Mouse (Mus musculus) limb, embryonic 11.5 days (tissue): ENCODE measurements around the gene Lhx3. TPM values are rescaled to one million over a fixed set of nuclear protein-coding genes. Genes with fewer than 3 reads are reported as not detected.

Experiments used
- ATAC-seq: fragments of 200-750 bp; cut with Nextera tagmentation; 2 replicates; pipeline ENCODE4 v1.8.0; 2017; ENCODE audit warnings: low read depth; ENCODE audit not compliant: insufficient number of reproducible peaks, low FRiP score, low TSS enrichment
- DNase-seq: peaks from one replicate; pipeline ENCODE4 v3.0.0-alpha.2; 2015; ENCODE audit warnings: low spot score
- H3K27ac ChIP-seq: fragments of 300-500 bp; sonication (generic); replicated peaks from 2 replicates; pipeline ENCODE4 v1.5.1; 2014; ENCODE audit warnings: low read depth, mild to moderate bottlenecking, low read length
- H3K27me3 ChIP-seq: fragments of 300-500 bp; sonication (generic); 2 replicates; pipeline ENCODE4 v1.6.1; 2014; ENCODE audit warnings: mild to moderate bottlenecking, low read length, mixed read lengths; ENCODE audit not compliant: control insufficient read depth, insufficient read depth
- H3K36me3 ChIP-seq: fragments of 300-500 bp; sonication (generic); 2 replicates; pipeline ENCODE4 v1.6.1; 2014; ENCODE audit warnings: mild to moderate bottlenecking, low read length, moderate library complexity, mixed read lengths; ENCODE audit not compliant: control insufficient read depth, insufficient read depth
- H3K4me1 ChIP-seq: fragments of 300-500 bp; sonication (generic); 2 replicates; pipeline ENCODE4 v1.6.1; 2014; ENCODE audit warnings: low read length, mixed read lengths; ENCODE audit not compliant: control insufficient read depth, insufficient read depth
- H3K4me2 ChIP-seq: fragments of 300-500 bp; sonication (generic); 2 replicates; pipeline ENCODE4 v1.6.1; 2014; ENCODE audit warnings: low read depth, mild to moderate bottlenecking, moderate library complexity; ENCODE audit not compliant: severe bottlenecking
- H3K4me3 ChIP-seq: fragments of 300-500 bp; sonication (generic); 2 replicates; pipeline ENCODE4 v1.5.1; 2014; ENCODE audit warnings: low read depth, low read length
- H3K9ac ChIP-seq: fragments of 300-500 bp; sonication (generic); 2 replicates; pipeline ENCODE4 v1.6.1; 2014; ENCODE audit warnings: mild to moderate bottlenecking, low read length
- H3K9me3 ChIP-seq: fragments of 300-500 bp; sonication (generic); 2 replicates; pipeline ENCODE4 v1.6.1; 2016; ENCODE audit warnings: low read length; ENCODE audit not compliant: control insufficient read depth
- WGBS: fragments of 180-500 bp; shearing (Covaris S2); extraction: QIAGEN DNeasy Blood & Tissue Kit; methylation state at CpG from one replicate; pipeline ENCODE4 v1.1.7; 2014; 5-methylcytosine and 5-hydroxymethylcytosine counted together
- polyA plus RNA-seq: library from polyadenylated mRNA; unstranded; fragments of >200 nt; fragmentation: Nextera tagmentation; extraction: Ambion mirVana; gene quantifications from 2 replicates; pipeline ENCODE4 v1.2.1, GENCODE M21; 2014

Lhx3 gene
- polyA plus RNA-seq, 1 experiment from 2014 or later: not detected

DNA sequence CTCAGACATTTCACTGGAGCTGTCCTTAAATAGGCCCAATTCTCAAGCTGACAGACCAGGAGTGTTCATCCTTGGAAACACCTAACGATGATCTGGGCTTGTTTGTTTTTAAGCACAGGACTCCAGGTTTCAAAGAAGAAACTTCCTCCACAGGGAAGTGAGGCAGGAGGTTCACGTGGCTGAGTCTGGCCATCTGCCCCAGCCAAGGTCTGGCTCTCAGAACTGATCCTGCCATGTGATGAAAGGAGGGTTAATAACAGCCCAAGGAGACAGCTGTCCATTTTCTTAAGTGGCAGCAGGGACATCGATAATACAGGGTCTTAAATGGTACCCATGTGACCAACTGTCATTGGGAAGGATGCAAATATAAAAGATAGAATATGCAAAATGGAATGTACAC is 1.5 kb upstream of the Lhx3 start:
- DNase-seq (no peak), ATAC-seq (no peak)
- no peak overlapping the region for H3K4me2 ChIP-seq
- peaks cover 37% of the 10 kb centered on the region for H3K27me3 ChIP-seq
- 79% methylated on average over 3 of the region's 3 CpGs for WGBS
- peaks cover 7% of the 10 kb centered on the region for H3K4me1 ChIP-seq
- peaks cover 9% of the 10 kb centered on the region; the same call in 1 of the 2 replicates for H3K36me3 ChIP-seq
- H3K9me3 ChIP-seq: no peaks in the 10 kb centered on the region
- no peak overlapping the region for H3K9ac ChIP-seq
- no peak overlapping the region for H3K27ac ChIP-seq
- no peak overlapping the region for H3K4me3 ChIP-seq

DNA sequence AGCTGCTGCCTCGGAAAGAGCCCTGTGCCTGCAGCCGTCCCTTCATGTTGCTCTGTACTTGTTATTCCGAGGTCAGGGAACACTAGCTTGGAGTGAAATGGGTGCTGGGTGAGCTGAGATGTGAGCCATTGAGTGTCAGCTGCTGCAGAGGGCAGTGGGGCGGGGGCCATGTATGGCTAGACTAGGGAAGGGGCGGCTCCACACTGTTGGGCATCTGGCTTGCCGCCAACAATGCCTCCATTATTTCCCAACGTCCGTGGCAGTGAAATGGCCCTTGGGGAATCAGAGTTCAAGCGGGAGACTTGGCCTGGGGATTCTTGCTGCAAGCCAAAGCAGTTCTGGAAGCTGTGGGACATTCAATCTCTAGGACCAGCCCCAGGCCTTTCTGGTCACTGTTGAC is 530 bp downstream of the Lhx3 start:
- WGBS: 8% methylated on average over 9 of the region's 9 CpGs
- Histone ChIP-seq H3K36me3 (peaks cover 9% of the 10 kb centered on the region; the same call in 1 of the 2 replicates), H3K4me3 (no peak overlapping the region), H3K27ac (no peak overlapping the region), H3K27me3 (peaks cover 57% of the 10 kb centered on the region), H3K4me2 (no peak overlapping the region), H3K9me3 (no peaks in the 10 kb centered on the region), H3K4me1 (peaks cover 7% of the 10 kb centered on the region), H3K9ac (no peak overlapping the region)
- no peak for DNase-seq
- ATAC-seq: no peak

DNA sequence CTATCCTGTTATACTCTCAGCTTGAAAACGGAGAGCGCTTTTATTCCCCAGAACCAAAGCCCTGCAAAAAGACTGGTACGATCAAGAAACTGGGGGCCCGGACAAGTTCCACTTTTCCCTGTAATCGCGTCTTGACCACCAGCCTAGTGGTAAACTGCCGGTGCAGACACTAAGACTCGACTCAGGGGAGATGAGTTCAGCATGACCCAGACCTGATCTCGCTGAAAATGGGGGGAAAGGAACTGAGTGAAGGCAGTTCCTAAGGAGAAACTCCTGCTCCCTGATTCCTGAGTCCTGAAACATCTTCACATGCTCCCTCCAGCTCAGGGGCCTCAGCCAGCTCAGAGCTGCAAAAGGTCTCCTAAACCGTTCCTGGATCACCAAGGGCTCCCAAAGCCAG is 2.3 kb downstream of the Lhx3 start:
- Histone ChIP-seq H3K4me3 (no peak overlapping the region), H3K4me1 (peaks cover 7% of the 10 kb centered on the region), H3K36me3 (peaks cover 3% of the 10 kb centered on the region; the same call in 1 of the 2 replicates), H3K27ac (no peak overlapping the region), H3K9me3 (no peaks in the 10 kb centered on the region), H3K4me2 (no peak overlapping the region), H3K27me3 (peaks cover 75% of the 10 kb centered on the region), H3K9ac (no peak overlapping the region)
- ATAC-seq (no peak), DNase-seq (no peak)
- 11% methylated on average over 10 of the region's 10 CpGs for WGBS

DNA sequence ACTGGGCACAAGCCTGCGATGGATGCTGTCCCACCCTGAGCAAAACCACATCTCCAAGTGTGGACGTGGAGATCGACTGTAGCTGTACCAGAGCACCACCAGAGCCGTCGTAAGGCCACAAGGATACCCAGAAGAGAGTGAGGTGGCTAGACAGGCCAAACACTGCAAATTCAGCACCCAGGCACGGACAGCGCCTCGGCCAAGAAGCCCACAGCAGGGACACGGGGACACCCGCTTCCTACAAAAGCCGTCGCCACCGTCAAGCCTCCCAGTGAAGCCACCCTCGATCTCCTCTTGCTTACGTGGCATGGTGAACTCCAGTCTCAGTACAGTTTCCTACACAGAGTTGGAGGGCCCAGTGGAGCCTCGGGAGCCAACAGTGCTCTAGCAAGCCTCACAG is 3.0 kb downstream of the Lhx3 start:
- peaks cover 81% of the 10 kb centered on the region for H3K27me3 ChIP-seq
- ATAC-seq: no peak

DNA sequence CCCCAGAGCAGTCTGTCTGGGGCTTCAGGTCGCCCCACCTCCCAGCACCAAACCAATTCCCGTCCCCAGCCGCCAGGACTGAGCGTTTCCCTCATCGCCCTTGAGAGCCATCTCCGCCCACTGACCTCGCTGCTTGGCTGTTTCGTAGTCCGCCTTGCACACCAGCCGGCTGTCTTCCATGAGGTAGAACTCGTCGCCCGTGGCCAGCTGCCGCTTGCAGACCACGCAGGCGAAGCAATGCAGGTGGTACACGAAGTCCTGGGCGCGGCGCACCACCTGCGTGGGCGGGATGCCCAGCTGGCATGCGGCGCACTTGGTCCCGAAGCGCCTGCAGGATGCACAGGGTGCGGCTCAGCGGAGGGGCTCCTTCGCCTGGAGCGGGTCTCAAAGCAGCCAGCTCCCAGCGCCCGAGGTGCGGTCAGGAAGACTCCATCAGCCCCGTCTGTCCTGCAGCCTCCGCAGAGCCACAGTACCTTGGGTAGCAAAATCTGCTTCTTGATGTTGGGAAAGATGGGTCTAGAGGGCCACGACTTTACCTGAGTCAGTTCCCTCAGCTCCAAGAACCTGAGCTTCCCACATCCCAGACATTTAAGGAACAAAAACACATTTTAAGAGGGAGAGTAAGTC is 5.1 kb downstream of the Lhx3 start:
- DNase-seq: no peak
- peaks cover 16% of the 10 kb centered on the region for H3K4me1 ChIP-seq

More for the DNA sequence above, 3.0 kb downstream of the Lhx3 start:
- Histone ChIP-seq H3K27ac (no peak overlapping the region), H3K9ac (no peak overlapping the region), H3K4me2 (no peak overlapping the region), H3K4me3 (no peak overlapping the region), H3K9me3 (no peaks in the 10 kb centered on the region), H3K4me1 (peaks cover 7% of the 10 kb centered on the region), H3K36me3 (0 out of 2 replicates have a peak, but pooled peaks cover under 1% of the 10 kb centered on the region)
- 3% methylated on average over 16 of the region's 16 CpGs for whole genome bisulfite sequencing
- DNase-seq: peak; percentile 85

DNA sequence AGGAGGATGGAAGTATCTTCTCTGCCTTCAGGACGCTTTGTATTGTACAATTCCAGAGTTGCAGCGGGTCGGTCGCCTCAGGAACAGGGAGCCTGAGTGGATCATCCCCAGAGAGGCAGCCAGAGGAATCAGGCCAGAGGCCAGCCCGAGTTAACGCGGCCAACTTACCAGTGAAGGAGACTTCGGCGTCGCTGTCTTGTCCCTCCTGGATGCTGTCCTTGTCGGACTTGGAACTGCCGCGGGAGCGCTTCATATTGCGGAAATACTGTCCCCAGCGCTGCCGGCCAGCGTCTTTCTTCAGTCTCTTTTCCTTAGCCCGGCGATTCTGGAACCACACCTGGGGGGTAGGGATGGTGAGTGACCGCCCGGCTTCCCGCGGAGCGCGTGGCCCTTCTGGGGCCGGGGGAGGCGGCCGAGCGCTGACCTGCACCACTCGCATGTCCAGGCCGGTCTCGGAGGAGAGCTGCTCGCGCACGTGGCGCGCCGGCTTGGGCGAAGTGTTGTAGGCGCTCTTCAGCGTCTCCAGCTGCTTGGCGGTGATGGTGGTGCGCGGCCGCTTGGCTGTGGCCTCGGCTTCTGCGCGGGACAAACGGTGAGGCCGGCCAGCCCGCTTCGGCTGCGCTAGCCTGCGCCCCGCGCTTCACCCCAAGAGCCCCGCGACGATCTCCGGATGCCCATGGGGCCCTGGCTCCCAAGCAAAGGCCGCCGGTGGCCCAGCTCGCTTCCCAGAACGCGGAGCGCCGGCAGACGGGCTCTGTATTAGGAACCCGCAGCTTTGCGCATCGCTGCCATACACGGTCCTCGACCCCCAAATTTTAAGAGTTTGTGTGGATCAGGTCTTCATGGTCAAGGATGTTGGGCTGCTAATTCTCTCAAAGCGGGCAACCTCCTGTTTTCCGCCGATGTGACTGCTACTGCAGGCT is 5.9 kb downstream of the Lhx3 start:
- Histone ChIP-seq H3K4me2 (0 out of 2 replicates have a peak overlapping the region, but pooled peaks have one; percentile 12), H3K4me3 (no peak overlapping the region), H3K27ac (no peak overlapping the region), H3K9ac (no peak overlapping the region), H3K4me1 (peaks cover 19% of the 10 kb centered on the region), H3K36me3 (no peaks in the 10 kb centered on the region), H3K27me3 (peaks cover 100% of the 10 kb centered on the region), H3K9me3 (no peaks in the 10 kb centered on the region)
- under 1% methylated on average over 77 of the region's 77 CpGs for WGBS
- no peak for DNase-seq
- no peak for ATAC-seq

More for the DNA sequence above, 5.1 kb downstream of the Lhx3 start:
- Histone ChIP-seq H3K36me3 (no peaks in the 10 kb centered on the region), H3K9ac (no peak overlapping the region), H3K9me3 (no peaks in the 10 kb centered on the region), H3K4me2 (no peak overlapping the region), H3K27me3 (peaks cover 100% of the 10 kb centered on the region), H3K4me3 (no peak overlapping the region), H3K27ac (no peak overlapping the region)
- ATAC-seq: no peak
- WGBS: under 1% methylated on average over 36 of the region's 36 CpGs

DNA sequence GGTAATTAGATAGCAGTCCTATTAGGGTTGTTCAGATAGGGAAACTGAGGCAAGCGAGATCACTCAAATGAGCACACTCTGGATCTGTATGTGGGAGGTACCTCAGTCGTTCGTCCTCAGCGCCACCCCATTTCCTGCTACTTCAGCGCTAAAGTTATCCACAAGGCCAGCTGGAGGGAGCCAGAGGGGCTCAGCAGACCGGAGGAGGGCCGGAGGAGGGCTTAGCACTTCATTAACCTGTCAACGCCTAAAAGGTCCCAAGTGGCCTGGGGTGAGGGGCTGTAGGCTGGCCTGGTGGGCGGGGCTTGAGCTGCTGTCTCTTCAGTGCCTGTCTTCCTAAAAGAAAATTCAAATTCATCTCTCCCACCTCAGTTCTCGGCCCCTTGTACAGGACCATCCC is 9.6 kb downstream of the Lhx3 start:
- Histone ChIP-seq H3K9me3 (no peaks in the 10 kb centered on the region), H3K36me3 (no peaks in the 10 kb centered on the region), H3K4me1 (peaks cover 17% of the 10 kb centered on the region), H3K4me3 (no peak overlapping the region), H3K9ac (no peak overlapping the region), H3K27ac (no peak overlapping the region), H3K4me2 (peak overlapping the region; percentile 33), H3K27me3 (peaks cover 95% of the 10 kb centered on the region)
- ATAC-seq: peak; percentile 35
- WGBS: under 1% methylated on average over 10 of the region's 10 CpGs
- peak; percentile 79 for DNase-seq

DNA sequence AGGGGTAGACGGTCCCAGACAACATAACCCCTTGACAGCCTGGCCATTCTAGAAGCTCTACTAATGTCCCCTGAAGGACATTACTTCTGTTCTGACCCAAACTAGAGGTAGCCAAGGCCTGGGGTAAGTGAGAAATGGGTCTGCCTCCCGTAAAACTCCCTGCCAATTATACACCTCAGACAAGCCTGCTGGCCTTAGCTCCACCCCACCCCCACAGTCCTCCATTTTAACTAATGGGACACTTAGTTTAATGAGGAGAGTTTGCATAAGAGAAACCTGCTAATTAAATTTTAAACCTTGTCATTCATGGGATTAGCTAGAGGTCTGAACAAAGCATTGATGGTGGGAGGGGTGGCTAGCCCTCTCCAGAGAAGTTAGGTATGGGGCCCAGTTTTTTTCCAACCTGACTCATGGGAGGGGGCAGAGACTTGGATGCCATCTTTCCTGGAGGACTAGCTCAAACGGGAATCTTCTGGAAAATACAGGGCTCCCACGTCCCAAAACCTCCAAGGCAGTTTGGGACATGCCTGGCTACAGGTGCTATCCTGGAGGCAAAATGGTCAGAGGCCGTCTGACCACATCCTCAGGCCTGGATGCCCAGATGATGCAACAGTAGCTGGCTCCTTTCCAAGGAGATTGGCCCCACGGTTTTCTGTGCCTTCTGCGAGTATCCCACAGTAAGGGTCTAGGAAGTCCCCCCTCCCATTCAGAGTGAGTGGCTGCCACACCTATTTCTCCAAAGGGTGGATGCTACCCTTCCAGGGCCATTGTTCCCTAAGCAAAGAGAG is 13.3 kb downstream of the Lhx3 start:
- no peak overlapping the region for H3K27ac ChIP-seq
- no peak overlapping the region for H3K9ac ChIP-seq
- H3K4me1 ChIP-seq: peaks cover 17% of the 10 kb centered on the region
- H3K27me3 ChIP-seq: peaks cover 79% of the 10 kb centered on the region
- no peaks in the 10 kb centered on the region for H3K9me3 ChIP-seq
- H3K36me3 ChIP-seq: no peaks in the 10 kb centered on the region
- no peak for DNase-seq
- no peak overlapping the region for H3K4me3 ChIP-seq
- ATAC-seq: no peak
- H3K4me2 ChIP-seq: no peak overlapping the region
- WGBS: 37% methylated on average over 7 of the region's 7 CpGs
